Mouse (Mus musculus): ENCODE results near the gene Tma7.

The Tma7 gene

DNA sequence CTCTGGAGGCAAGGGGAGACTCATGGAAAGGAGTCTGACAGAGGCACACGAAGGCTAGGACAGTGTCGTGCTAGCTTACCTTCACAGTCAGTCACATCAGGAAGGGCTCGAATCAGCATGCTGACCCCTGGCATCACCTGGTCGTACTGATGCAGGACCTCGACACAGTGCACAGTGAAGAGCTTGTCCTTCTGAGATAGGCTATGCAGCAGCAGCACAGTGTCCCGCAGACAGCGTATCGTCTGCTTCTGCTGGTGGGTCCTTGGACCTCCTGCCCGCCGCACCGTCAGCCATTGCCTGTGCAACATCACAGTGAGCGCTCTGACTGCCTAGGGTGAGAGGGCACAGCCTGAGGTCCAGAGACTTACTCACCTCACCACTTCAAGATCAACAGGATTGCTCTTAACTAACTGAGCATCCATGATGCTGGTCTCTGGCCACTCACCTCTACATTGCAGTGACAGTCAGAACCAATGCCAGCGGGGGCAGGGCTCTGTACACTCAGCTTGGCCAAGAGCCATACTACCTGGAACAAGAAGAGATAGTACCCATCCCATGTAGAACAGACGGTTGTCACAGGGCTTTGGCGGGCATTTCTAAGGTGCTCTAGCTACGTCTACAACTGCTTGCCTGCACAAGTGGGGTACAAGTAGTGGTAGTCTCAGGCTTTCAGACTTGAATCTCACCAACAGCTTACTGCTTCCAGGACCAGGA is 22.0 kb downstream of the Tma7 start:
- peak; percentile 60 for DNase-seq

DNA sequence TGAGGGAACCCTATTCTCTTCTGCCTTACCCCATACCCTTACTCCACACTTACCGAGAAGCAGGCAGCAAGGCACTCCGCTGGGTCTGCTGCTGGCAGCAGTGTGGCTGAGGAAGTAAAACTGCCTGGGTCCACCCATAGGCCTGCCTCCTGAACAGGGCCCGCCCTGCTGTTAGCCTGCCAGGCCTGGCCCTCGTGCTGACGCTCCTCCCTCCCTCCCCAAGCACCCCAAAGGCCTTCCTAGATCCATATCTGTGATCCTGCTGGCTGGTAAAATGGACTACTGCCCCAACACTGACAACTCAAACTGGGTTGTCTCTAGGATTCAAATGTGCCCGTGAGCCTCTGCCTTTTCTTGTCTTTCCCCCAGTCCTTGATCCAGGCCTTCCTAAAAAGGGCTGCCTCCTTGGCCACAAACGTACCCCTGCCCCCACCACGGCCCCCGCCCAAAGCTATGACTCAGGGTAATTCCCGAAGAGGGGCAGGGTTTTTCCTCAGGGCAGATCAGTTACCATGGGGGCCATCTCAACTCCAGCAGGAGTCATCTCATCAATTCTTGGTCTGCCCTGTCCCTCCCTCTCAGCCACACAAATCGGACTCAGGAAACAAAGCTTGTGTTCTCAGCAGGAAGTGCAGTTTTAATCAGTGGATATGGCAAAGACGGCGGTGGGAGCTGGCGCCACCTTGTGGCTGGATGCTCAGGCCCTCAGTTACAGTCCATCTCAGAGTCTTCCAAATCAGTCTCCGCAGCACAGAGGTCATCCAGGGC is 23.1 kb downstream of the Tma7 start, which contains the start of gene Trex1:
TSS of gene Trex1 (minus strand) at position 599 of the 768 bp plus-strand sequence.
- peak; percentile 91 for DNase-seq

GRCm38 (mm10) chr9:109058006-109058765 is 24.2 kb downstream of the Tma7 start:
- DNase-seq, result no peak

DNA sequence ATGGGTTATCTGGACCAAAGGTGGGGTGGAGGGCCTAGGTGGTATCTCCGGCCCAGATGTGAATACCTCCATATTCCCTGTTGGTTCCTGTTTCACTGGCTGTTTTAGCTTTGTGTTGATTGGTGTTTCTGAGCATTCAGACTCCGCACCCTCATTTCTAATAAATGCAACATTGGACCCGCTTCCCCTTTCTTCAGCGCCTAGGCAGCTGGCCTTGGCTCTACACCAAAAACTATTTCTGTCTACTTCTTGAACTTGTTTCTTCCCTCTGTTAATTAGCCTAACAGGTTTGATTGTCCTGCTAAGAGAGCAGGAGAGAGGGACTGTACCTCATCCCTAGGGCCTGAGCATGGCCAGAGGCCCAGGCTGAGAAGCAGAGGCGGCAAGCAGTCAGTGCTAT is 24.8 kb downstream of the Tma7 start:
- DNase-seq, result no peak

DNA sequence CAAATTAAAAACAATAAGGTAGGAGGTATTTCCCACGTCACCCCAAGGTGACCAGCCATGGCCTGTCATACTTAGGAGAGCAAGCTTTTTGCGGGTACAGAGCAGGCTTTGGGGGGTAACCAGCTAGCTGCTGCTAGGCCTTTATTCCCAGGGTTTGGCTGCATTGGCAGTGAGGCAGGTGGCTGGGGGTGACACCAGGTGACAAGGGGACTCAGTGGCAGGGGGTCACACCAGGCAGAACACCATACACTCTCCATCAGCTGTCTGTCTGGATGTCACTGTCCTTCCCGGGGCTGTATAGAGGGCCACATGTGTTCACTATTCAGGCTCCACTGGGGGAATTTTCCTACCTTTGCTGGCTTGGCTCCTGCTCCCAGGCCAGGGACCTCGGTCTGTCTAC is 25.5 kb downstream of the Tma7 start:
- no peak for DNase-seq

DNA sequence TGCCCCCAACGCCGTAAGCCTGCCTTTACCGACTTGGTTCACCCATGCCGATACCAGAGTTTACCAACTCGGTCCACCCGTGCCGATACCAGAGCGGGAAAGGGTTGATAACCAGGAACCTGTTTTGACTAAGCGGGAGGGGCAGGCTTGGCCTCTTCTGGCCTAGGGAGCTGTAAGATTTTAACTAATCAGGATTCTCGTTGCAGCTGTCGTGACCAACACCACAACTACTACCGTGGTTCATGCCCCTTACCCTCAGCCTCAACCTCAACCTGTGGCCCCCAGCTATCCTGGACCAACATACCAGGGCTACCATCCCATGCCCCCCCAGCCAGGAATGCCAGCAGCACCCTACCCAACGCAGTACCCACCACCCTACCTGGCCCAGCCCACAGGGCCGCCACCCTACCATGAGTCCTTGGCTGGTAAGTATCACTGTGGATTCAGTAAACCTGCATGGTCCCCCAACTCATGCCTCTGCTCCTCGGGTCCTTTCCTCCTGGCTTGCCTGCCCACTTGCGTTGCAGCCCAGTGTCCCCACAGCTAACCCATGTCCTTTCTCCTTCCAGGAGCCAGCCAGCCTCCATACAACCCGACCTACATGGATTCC is 26.2 kb downstream of the Tma7 start:
- no peak for DNase-seq

DNA sequence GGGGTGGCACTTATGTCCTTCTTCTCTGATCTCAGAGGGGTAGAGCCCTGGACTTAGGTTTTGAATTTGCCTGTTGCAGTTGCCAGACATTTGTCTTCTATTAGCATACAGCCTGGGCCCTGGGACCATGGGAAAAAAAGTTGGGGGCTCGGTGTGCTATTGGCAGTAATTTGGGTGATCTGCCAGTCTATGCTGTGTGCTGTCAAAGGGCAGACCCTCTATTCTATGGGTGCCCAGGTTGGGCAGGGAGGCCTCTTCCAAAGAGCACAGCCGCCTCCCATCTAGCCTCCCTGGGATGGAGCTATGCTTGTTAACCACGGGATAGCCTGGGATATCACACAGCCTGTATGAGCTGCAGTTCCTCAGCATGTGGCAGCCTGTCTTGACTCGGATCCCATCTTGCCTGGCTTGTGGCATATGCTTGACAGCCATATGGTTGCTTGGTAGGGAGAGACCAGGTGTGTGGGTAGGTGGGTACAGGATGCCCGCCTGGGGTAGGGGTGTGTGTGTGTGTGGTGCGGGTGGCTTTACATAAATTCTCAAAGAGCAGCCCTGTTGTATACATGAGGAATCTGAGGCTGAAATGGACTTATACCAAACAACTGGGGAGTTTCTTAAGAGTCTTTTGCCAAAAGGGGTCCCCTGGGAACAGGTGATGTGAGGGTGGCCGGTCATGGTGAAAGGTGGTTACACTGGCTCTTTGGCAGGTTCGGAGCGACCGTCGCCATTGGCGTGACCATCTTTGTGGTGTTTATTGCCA is 26.9 kb downstream of the Tma7 start:
- peak; percentile 54 for DNase-seq

GRCm38 (mm10) chr9:109054712-109055111 is 27.7 kb downstream of the Tma7 start:
- peak; percentile 78 for DNase-seq

- no peak for DNase-seq
These were observed 28.5 kb downstream of the Tma7 start for GRCm38 (mm10) chr9:109053851-109054250.

GRCm38 (mm10) chr9:109053366-109053765 is 29.0 kb downstream of the Tma7 start:
- DNase-seq, result no peak

DNA sequence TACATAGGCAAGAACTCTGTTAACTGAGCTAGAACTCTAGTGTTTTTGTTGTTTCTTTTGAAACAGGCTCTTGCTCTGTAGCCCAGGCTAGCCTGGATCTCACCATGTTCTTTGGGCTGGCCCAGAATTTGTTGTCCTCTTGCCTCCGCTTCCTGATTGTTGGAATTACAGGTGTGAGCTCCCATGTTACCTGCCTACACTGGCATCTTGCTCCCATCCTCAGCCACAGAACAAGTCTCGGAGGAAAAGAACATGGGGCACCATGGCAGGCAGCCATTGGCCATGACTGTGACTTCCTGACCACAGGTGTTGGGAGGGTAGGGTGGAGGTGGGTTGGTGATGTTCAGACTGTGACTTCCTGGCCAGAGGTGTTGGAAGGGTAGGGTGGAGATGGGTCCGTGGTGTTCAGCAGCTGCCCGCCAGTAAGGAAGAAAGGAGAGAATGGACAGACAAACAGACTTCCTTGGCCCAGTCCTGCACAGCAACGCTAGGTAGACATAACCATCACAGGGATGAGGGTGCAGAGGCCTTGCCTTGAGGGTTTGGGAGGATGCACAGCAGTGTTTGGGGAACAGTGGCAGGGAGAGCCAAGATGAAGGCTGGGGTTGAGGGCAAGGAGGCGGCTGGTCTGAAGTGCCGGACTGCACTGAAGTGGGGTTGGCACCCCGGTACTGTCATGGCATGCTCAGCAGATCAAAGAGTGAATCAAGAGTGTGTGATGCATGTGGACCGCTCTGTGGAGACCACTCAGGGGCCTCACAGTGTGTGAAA is 29.7 kb downstream of the Tma7 start:
- DNase-seq, result no peak

DNA sequence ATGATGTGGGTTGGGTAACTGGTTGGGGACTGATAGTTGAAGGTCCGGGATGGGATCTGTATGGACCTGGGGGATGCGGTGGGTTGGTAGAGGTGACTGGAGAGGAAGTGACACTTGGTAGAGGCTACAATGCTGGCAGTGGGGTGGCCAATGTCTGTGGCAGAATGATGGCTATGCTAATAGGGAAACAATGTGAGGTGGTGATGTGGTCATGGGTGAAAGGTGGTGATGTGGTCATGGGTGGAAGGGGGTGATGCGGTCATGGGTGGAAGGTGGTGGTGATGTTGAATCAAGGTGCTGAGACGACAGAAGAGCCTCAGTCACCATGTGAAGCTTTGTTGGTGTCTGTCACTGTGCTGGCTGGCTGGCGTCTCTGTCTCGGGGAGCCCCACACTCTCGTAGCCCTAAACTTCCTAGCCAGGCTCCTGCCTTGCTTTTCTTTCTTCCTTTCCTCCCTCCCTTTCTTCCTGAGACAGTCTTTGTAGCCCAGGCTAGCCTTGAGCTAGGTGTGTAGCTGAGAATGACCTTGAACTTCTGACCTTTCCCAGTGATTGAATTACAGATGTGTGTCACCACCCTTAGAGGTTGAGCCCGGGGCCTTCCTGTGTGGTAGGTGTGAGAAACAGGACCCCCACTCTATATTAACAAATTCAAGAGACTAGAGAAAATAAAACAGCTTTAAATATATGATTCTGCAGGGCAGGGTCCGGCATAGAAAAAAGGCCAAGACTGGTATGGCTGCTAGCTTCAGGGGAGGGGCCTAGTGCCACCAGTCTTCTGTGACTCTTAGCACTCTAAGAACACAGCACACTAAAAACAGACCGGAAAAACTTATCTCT is 30.5 kb downstream of the Tma7 start:
- no peak for DNase-seq

DNA sequence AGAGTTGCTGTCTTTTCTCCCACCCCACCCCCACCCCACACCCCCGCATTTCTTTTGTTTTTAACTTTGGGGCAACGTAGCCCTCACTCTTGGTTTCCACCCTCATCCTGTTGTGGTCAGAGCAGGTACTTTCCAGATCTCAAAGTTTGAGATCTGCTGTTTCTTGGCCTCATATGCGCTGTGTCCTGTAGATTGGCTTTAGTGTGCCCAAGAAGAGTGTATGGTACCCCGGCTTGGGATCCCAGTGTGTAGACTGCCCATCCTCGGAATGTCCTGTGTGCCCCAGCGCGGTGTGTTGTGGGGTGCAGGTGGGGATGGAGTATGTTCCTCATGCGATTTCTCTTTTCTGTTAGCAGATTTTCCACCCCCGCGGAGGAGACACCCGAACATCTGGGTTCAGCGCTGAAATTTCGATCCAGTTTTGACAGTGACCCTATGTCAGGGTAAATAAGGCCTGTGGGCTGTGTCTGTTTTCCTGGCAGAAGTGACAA is 31.3 kb downstream of the Tma7 start:
- no peak for DNase-seq

GRCm38 (mm10) chr9:109050674-109050997 is 31.8 kb downstream of the Tma7 start:
- DNase-seq, result no peak

DNA sequence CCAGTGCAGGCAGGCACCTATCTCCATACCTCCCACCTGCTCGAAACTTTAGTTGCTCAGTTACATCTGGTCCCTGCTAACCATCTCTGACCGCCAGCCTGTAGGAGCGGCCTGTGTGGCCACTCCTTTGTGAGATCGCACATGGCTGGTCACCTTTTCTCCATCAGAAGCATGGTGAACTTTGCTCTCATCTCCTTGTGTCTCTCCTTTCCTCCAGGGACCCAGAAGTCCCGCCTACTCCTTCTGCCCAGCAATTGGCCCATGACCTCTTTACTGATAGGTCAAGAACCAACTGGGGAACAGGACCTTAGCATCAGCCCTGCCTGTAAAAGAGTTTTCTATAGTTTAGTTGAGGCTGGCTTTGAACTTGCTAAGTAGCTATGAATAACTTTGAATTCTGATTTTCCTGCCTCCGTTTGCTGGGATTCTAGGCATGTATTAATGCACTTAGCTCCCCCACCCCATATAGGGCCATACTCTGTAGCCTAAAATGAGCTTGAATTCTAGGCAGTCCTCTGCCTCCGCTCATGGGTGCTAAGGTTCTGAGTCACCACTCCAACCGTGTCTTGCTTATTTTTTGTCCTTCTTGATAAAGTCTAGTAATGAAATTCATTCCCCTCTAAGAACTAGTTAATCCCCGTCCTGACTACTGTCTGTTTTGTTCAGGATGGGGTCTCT is 32.3 kb downstream of the Tma7 start:
- DNase-seq, result no peak

DNA sequence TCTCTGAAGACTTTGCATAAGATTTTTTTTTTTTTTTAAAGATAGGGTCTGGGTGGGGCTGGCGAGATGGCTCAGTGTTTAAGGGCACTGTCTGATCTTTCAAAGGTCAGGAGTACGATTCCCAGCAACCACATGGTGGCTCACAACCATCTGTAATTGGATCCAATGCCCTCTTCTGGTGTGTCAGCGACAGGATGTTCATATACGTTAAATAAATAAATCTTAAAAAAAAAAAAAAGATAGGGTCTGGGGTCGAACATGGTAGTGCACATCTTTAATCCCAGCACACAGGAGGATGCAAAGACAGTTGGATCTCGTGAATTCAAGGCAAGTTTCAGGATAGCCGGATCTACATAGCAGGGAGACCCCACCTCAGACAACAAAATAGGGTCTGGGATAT is 33.1 kb downstream of the Tma7 start:
- no peak for DNase-seq

DNA sequence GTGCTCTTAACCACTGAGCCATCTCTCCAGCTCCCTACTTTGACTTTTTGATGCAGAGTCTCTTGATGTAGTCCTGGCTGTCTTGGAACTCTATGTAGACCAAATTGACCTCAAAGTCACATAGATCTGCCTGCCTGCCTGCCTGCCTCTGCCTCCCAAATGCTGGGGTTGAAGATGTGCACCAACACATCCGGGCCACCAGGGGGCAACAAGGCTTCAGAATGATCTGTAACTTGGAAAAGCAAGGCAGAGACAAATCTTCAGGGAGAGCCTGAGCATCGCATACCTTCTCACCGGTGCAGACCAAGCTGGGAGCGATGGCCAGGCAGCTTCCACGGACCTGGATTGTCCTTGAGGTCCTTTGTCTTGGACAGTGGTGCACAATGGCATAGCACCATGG is 36.1 kb downstream of the Tma7 start:
- DNase-seq, result peak; percentile 65

DNA sequence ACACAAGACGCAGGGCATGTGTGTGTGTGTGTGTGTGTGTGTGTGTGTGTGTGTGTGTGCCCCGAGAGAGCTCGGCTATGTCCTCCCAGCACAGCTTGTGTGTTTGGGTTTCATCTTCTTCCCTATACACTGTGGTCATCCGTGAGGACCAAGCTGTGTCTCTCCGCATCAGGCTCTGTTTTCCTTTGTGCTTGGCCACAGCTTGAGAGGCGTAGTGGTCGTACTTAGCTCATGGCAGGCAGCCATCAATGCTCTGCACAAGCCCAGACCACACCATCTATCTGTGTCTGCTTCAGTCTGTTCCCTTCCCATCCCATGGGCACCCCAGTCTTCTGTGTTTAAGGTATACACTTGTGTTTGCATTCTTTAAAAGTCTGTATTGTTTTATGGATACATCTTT is 41.0 kb downstream of the Tma7 start:
- DNase-seq, result no peak

GRCm38 (mm10) chr9:109040906-109041305 is 41.5 kb downstream of the Tma7 start:
- DNase-seq, result peak; percentile 27

DNA sequence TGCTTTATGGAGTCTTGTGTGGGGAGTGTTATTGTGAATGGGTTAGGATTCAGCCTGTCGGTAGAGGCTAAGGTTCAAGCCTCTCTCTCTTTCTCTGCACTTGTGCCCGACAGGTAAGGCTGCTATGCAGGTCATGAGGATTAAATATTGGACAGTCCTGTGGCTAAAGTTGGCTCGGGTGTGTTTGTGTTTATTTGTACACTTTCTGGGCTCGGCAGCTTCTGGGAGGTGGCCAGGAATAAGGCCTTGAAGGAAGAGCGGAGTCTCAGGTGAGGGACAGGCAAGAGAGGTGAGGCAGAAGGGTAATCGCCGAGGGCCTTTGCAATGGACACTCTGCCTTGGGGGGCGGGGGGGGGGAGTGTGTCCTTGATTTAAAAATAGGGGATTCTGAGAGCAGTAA is 42.2 kb downstream of the Tma7 start:
- peak; percentile 35 for DNase-seq

Measured in cerebellum, adult 9-10 months (tissue).